Mouse (Mus musculus) adrenal gland, postnatal 25 days (tissue): ENCODE data around the gene Prrg4. TPM values are rescaled to one million over a fixed set of nuclear protein-coding genes. Genes with fewer than 3 reads are reported as not detected.
"Not testable (repeated sequence)": the region's sequence is repeated elsewhere in the genome, so short reads cannot be mapped to it uniquely, and the experiment has no call there.

Experiments
- DNase-seq: peaks from one replicate; pipeline ENCODE4 v3.0.0; 2021; ENCODE audit warnings: mixed read lengths
- total RNA-seq: library from RNA; stranded (reverse); gene quantifications from 2 replicates; pipeline ENCODE4 v1.2.3, GENCODE M21; 2021

The Prrg4 gene
- total RNA-seq, 1 experiment from 2014 or later: 3.0 TPM

DNA sequence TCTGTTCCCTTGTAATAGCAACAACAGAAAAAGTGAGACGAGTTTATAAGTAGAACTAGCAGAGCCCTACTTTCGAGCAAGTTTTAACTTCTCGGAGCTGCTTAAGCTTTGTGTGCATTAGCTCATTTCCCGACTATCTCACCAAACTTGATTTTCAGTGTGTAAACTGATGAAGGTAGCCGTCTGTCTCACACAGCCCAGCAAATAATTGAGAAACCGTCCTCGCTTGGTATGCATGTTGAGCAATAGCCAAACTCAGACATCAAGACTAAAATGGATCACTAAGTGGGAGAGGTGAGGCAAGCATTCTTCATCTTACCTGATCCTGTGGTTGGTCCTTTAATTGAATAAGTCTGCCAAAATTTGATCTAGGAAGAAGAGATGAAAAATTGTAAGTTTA is 7.9 kb downstream of the Prrg4 start:
- no peak for DNase-seq

DNA sequence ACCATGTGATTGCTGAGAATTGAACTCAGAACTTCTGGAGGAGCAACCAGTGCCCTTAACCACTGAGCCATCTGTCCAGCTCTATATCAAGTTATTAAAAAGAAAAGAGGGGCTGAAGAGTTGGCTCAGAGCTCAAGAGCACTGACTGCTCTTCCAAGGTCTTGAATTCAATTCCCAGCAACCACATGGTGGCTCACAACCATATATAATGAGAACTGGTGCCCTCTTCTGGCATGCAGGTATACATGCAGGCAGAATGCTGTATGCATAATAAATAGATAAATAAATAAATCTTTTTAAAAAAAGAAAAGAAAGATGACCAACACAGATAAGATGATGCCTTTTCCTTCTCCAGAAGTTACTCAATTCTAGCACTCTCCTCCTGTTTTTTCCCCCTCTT is 8.7 kb downstream of the Prrg4 start:
- DNase-seq: no peak

DNA sequence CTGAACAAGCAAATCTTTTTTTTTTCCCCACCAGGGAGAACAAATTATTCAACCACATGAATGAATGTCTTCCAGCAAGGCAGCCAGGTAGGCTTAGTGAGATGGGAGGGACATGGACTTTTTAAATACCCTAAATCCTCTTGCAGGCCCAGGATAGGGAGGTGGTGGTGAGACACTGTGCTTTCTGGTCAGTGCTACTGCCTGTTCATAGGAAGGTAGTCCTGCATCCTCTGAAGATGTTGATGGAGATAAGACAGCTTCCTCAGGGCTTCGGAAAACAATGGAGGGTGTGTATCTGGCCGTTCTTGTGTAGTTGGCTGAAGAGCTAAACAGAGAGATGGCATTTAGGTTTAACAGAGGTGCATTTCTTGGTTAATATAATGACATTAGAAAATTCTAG is 17.2 kb downstream of the Prrg4 start:
- no peak for DNase-seq

DNA sequence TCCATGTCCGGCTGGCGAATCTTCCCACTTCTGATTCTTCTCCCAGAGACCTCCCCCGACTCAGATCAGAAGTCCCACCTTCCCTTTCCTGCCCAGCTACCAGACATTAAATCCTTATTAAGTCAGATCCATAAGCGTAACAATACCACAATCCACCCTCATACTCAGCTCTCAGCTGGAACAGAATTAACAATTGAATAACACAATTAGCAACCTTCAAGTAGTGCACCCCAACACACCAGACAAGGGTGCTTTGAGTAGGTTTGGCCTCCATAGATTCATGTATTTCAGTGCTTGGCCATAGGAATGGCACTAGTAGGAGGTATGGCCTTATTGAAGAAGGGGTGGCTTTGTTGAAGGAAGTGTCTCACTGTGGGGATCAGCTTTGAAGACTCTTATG is 23.5 kb downstream of the Prrg4 start:
- no peak for DNase-seq

GRCm38 (mm10) chr2:104818763-104819162 is 30.9 kb downstream of the Prrg4 start:
- DNase-seq: not testable (repeated sequence)

DNA sequence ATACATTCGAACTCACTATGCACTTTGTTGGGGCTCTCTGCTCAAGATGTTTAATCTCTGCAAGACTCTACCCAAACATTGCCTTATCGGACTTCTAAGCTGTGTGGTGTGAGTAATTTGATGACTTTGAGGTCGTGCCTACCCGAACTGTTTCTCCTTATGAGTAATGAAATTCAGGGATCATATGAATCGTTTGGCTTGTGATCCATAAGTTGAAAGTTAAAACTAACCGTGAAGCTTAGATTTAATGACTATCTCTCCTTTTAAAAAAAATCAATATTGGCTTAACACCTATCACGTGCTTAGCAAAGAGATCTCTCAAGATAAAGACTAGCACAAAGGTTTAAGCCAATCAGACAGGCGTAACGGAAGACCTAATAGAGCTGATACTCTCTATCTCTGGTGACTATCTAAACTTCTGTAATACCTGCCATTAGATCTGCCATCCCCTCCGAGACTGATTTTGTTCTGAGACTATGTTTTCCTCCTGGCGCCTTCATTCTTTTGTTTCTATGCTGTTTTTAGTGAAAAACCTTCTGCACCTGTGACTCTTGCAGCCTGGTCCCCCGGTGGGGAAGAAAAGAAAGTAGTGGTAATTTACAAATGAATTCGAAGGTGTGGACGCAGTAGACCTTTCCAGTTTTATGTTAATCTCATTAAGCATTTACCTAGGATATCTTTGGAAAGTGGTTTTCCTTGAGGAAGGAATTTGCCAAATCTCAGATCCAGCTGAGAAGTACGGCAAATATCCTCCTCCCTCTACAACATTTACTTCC is 31.9 kb downstream of the Prrg4 start:
- DNase-seq: no peak

GRCm38 (mm10) chr2:104816866-104817439 is 32.7 kb downstream of the Prrg4 start:
- DNase-seq: peak; percentile 93

DNA sequence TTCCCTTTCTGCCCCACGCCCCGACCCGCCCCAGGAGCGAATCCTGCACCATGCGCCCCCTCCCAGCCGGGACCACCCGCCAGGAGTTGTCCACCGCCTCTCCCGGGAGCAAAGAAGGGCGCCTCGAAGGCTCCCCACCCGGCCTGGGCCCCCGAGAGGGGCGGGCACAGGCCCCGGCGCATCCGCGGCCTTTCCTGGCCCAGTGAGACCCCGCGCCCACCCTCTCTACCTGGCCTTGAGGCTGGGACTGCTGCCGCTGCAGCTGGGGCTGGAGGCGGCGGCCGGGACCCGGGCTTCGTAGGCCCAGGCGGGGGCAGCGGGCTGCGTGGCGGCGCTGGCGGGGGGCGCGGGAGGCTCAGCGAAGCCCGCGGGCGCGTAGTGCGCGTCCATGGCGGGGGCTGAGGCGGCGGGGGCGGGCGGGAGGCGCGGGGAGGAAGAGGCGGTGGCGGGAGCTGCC is 33.3 kb downstream of the Prrg4 start, which contains the start of gene Qser1:
Qser1 (minus strand) TSS at position 390 of the 457 bp plus-strand sequence.
- DNase-seq: no peak

DNA sequence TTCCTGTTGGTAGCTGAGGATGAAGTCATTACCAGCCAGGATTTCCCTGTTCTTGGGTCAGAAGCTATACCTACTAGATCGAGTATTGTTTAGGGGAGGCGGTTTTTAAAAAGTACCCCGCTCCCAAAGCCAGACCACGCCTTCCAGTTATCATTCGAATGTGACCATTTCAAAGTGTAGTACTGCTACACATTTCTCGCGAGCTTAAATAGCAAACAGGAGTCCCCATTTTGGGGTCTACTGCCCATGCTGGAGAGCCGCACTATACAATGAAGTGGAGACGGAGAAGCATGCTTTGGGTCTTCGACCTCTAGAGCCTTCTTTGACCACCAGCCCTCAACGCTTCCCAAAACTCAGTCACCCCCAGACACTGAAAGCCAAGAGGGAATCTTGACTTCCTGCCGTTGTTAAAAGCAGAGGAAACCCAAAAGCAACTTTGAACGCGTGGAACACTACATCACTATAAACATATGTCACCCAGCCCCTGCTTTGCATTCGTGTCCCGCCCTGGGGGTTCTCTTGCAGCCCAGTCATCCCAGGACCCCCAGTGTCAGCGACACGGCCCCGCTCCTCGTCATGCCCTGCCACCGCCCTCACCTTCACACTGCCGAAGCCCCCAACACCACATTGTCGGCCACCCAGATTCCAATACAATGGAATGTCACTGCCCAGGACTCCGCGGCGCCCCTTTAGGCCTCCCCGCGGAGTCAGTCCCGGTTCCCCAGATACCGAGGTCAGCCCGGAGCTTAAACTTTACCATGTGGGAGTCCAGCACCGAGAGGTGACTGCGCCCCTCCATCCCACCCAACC is 33.9 kb downstream of the Prrg4 start:
- peak; percentile 27 for DNase-seq

- DNase-seq: no peak
Measured at GRCm38 (mm10) chr2:104814181-104814951, 35.3 kb downstream of the Prrg4 start.

DNA sequence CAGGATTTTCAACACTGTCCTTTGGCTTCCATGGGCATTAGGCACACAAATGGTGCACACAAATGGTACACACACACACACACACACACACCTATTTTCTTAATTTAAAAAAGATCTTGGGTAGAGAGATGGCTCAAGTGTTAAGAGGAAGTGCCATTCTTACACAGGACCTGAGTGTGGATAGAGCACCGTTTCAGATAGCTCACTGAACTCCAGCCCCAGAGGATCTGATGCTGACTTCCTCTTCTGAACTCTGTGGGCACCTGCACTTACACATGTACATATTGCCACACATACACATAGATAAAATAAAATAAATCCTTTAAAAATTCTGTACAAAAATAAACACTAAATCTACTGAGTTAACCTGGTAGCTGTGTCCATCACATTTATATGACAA is 44.2 kb downstream of the Prrg4 start:
- no peak for DNase-seq

Other genes with a start within 250 kb of the Prrg4 start
- 7.7 and 12.2 TPM in 2 replicates for gene Tcp11l1, start 137.7 kb downstream of the Prrg4 start, total RNA-seq
- gene Pin1rt1, start 133.5 kb downstream of the Prrg4 start, total RNA-seq: not detected in 2 replicates
- 2.2 TPM in 2 replicates for gene Depdc7, start 107.0 kb downstream of the Prrg4 start, total RNA-seq
- 29.0 and 29.6 TPM in 2 replicates for gene Qser1, start 33.1 kb downstream of the Prrg4 start, total RNA-seq
- 4.5 and 7.9 TPM in 2 replicates for gene Ccdc73, start 17.9 kb upstream of the Prrg4 start, total RNA-seq
- gene Eif3m, start 167.2 kb upstream of the Prrg4 start, total RNA-seq: 132 and 150 TPM in 2 replicates
- gene Gm11060, start 242.1 kb upstream of the Prrg4 start, total RNA-seq: not detected in 2 replicates